ENCODE assay signal across 21 mouse cellular contexts in genomic region chr12:33273147-33273546, GRCm38 (mm10).
DNase-seq lines count a peak whose midpoint lies in the region; ATAC-seq and TF ChIP-seq lines count a peak whose summit lies in the region.
"Had no signal": no experiment of that assay in that cellular context is flagged by ENCODE, and none has a peak within 500 bp of the region (broad histone marks: within the 10 kb centered on the region; RNA-seq: fewer than 3 reads in every experiment).

No protein-coding gene starts in this region.

- in situ Hi-C loops in ES-E14 (cut with MboI; ENCODE audit: low sequenced_read_pairs in 2 of 2, unreplicated experiment in 2 of 2), result loop anchor here in 1 of 2 experiments (5.0 kb wide), 1 partner anchor 246 kb away; no protein-coding TSS in a partner anchor

- peaks cover 13% of the 10 kb centered on the region for H3K4me1 ChIP-seq in neural tube, embryonic 13.5 days (replicated peaks)
- peaks cover 3 to 13% of the 10 kb centered on the region in 2 experiments for H3K4me1 ChIP-seq in ES-E14 (ENCODE audit: control insufficient read depth in 2 of 2, insufficient read depth in 2 of 2, low read length in 2 of 2, poor library complexity in 1 of 2)
- no peaks in the 10 kb centered on the region for H3K4me1 ChIP-seq in forebrain, embryonic 16.5 days (replicated peaks; ENCODE audit: control insufficient read depth, insufficient read depth, low read length)
- H3K4me1 ChIP-seq: heart, embryonic 12.5 days had no signal

- 63% methylated on average over 4 of the region's 4 CpGs for WGBS in neural tube, embryonic 13.5 days
- WGBS in forebrain, embryonic 16.5 days, result 57% methylated on average over 4 of the region's 4 CpGs

- no peak overlapping the region for H3K4me3 ChIP-seq in neural tube, embryonic 13.5 days
- H3K4me3 ChIP-seq in ES-E14 (ENCODE audit: insufficient read depth in 1 of 2, low read depth in 1 of 2, low read length in 2 of 2, poor library complexity in 1 of 2, severe bottlenecking in 1 of 2), result no peak overlapping the region
- no peak overlapping the region for H3K4me3 ChIP-seq in forebrain, embryonic 16.5 days (replicated peaks; ENCODE audit: low read length)
- H3K4me3 ChIP-seq: heart, embryonic 12.5 days; hindbrain, embryonic 15.5 days; limb, embryonic 12.5 days; midbrain, embryonic 12.5 days had no signal

- no peak for DNase-seq in frontal cortex, adult 2 months (ENCODE audit: extremely low spot score in 1 of 2, low spot score in 1 of 2)
- DNase-seq in neural tube, embryonic 10.5 days (ENCODE audit: extremely low spot score, low spot score), result no peak
- DNase-seq in ES-E14 (ENCODE audit: low read depth, low spot score), result peak; percentile 39
- no peak for DNase-seq in kidney, postnatal 14 days
- DNase-seq: adrenal gland, postnatal 14 days; cerebellum, adult 8-10 months; gastrocnemius, postnatal 14 days; heart, adult 18-20 months; heart, postnatal 10 days; kidney, postnatal 4 days; liver, postnatal 0 days; lung, postnatal 14 days had no signal

- H3K27me3 ChIP-seq in neural tube, embryonic 13.5 days, result no peaks in the 10 kb centered on the region
- H3K27me3 ChIP-seq in forebrain, embryonic 16.5 days (replicated peaks; ENCODE audit: control insufficient read depth, insufficient read depth, low read length), result no peaks in the 10 kb centered on the region
- H3K27me3 ChIP-seq: heart, embryonic 12.5 days; hindbrain, embryonic 15.5 days; limb, embryonic 12.5 days; midbrain, embryonic 12.5 days had no signal

- H3K9me3 ChIP-seq in neural tube, embryonic 13.5 days, result no peaks in the 10 kb centered on the region
- H3K9me3 ChIP-seq in ES-E14 (ENCODE audit: control insufficient read depth, insufficient read depth, low read depth, low read length), result no peaks in the 10 kb centered on the region
- H3K9me3 ChIP-seq in forebrain, embryonic 16.5 days (ENCODE audit: control insufficient read depth, low read length), result no peaks in the 10 kb centered on the region
- H3K9me3 ChIP-seq: hindbrain, embryonic 15.5 days had no signal

- H3K27ac ChIP-seq in neural tube, embryonic 13.5 days (replicated peaks), result no peak overlapping the region
- no peak overlapping the region; the same call in 1 of the 2 replicates for H3K27ac ChIP-seq in ES-E14 (ENCODE audit: insufficient read depth, low read depth, low read length, poor library complexity, severe bottlenecking)
- no peak overlapping the region for H3K27ac ChIP-seq in forebrain, embryonic 16.5 days (ENCODE audit: low read length)
- H3K27ac ChIP-seq: limb, embryonic 12.5 days; midbrain, embryonic 12.5 days had no signal

- no peaks in the 10 kb centered on the region for H3K36me3 ChIP-seq in neural tube, embryonic 13.5 days
- H3K36me3 ChIP-seq in ES-E14 (ENCODE audit: control insufficient read depth, insufficient read depth, low read length, poor library complexity, severe bottlenecking), result no peaks in the 10 kb centered on the region
- H3K36me3 ChIP-seq in forebrain, embryonic 16.5 days (ENCODE audit: control insufficient read depth, insufficient read depth), result no peaks in the 10 kb centered on the region
- H3K36me3 ChIP-seq: hindbrain, embryonic 15.5 days; limb, embryonic 12.5 days; midbrain, embryonic 12.5 days had no signal

- no peak overlapping the region for H3K9ac ChIP-seq in neural tube, embryonic 13.5 days
- no peak overlapping the region for H3K9ac ChIP-seq in ES-E14 (ENCODE audit: insufficient read depth, low read depth, low read length, poor library complexity, severe bottlenecking)
- no peak overlapping the region for H3K9ac ChIP-seq in forebrain, embryonic 16.5 days (replicated peaks; ENCODE audit: low read depth, low read length)
- H3K9ac ChIP-seq: heart, embryonic 12.5 days; hindbrain, embryonic 15.5 days; limb, embryonic 12.5 days; liver, postnatal 0 days; midbrain, embryonic 12.5 days had no signal

- peak; percentile 21; the same call in 1 of the 2 replicates for ATAC-seq in frontal cortex, adult (ENCODE audit: low TSS enrichment)
- ATAC-seq in neural tube, embryonic 13.5 days (ENCODE audit: low read depth), result 0 out of 2 replicates have a peak, but pooled peaks have one; percentile 25
- 0 out of 2 replicates have a peak, but pooled peaks have one; percentile 44 for ATAC-seq in forebrain, embryonic 16.5 days
- ATAC-seq: intestine, embryonic 16.5 days; liver, postnatal 0 days had no signal

- H3K4me2 ChIP-seq in neural tube, embryonic 13.5 days, result no peak overlapping the region
- no peak overlapping the region for H3K4me2 ChIP-seq in forebrain, embryonic 16.5 days (ENCODE audit: low read length)
- H3K4me2 ChIP-seq: heart, embryonic 12.5 days; hindbrain, embryonic 15.5 days; limb, embryonic 12.5 days; liver, embryonic 11.5 days; midbrain, embryonic 12.5 days had no signal

TF ChIP-seq in ES-E14, 5 proteins besides CTCF, POLR2A, EP300 and RAD21:
- TF ChIP-seq ZC3H11A (IDR thresholded peaks at IDR 0.05; ENCODE audit: borderline replicate concordance, low read depth, low read length) (no peak), HCFC1 (IDR thresholded peaks at IDR 0.05; ENCODE audit: borderline replicate concordance, insufficient read depth, low read length) (no peak), ZNF384 (IDR thresholded peaks at IDR 0.05; ENCODE audit: low read depth, low read length) (no peak), CHD2 (IDR thresholded peaks at IDR 0.05; ENCODE audit: low read depth, low read length) (no peak), MAFK (IDR thresholded peaks at IDR 0.05; ENCODE audit: insufficient read depth, low read depth, low read length) (no peak)
